In the genomic region with DNA sequence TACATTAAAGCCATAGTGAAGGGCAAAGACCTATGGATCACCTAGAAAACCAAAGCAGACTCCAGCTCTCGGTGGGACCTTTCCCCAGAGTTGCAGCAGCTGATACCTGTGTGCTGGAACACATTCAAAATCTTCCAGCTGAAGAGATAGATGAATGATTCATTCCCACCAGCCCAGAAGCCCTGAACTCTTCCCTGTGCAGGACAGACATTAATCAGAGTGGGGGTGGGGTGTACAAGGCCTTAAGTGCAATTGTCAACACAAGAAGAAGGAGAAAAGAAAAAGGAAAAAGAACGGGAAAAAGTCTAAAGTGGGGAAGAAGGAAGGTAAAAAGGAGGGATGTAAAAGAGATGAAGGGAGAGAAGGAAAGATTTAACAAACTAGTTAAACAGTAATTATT, we compare ENCODE assay signal across 22 mouse cellular contexts.
A peak's percentile ranks its signal among the peaks of the same experiment; 100 is the strongest.
DNase-seq lines count a peak whose midpoint lies in the region; ATAC-seq lines count a peak whose summit lies in the region.
"Had no signal": no experiment of that assay in that cellular context is flagged by ENCODE, and none has a peak within 500 bp of the region (broad histone marks: within the 10 kb centered on the region; RNA-seq: fewer than 3 reads in every experiment).

No protein-coding gene starts in this region.

- no peak overlapping the region for H3K4me2 ChIP-seq in neural tube, embryonic 11.5 days (ENCODE audit: low read depth)
- no peak overlapping the region for H3K4me2 ChIP-seq in neural tube, embryonic 15.5 days
- H3K4me2 ChIP-seq in liver, embryonic 11.5 days, result no peak overlapping the region
- H3K4me2 ChIP-seq: embryonic facial prominence, embryonic 13.5 days; forebrain, embryonic 12.5 days; heart, embryonic 13.5 days; hindbrain, embryonic 12.5 days had no signal

- no peak for ATAC-seq in neural tube, embryonic 11.5 days (ENCODE audit: insufficient read depth, low FRiP score, low TSS enrichment)
- ATAC-seq in neural tube, embryonic 15.5 days (ENCODE audit: low FRiP score), result no peak
- ATAC-seq in liver, embryonic 11.5 days (replicated peaks; ENCODE audit: low FRiP score), result no peak
- ATAC-seq: CD4-positive, CD25-positive, alpha-beta regulatory T cell, adult 4 months; forebrain, embryonic 16.5 days; hindbrain, embryonic 16.5 days; inflammation-experienced regulatory T-cells, adult 6 months had no signal

- no peaks in the 10 kb centered on the region for H3K27me3 ChIP-seq in neural tube, embryonic 11.5 days (ENCODE audit: control insufficient read depth, insufficient read depth, low read length)
- no peaks in the 10 kb centered on the region for H3K27me3 ChIP-seq in neural tube, embryonic 15.5 days (replicated peaks)
- H3K27me3 ChIP-seq in liver, embryonic 11.5 days (replicated peaks; ENCODE audit: control insufficient read depth, insufficient read depth, low read length), result no peaks in the 10 kb centered on the region
- H3K27me3 ChIP-seq: embryonic facial prominence, embryonic 13.5 days; heart, embryonic 13.5 days; hindbrain, embryonic 12.5 days had no signal

- H3K27ac ChIP-seq in neural tube, embryonic 11.5 days (ENCODE audit: low read depth, low read length), result no peak overlapping the region
- no peak overlapping the region for H3K27ac ChIP-seq in neural tube, embryonic 15.5 days (replicated peaks)
- H3K27ac ChIP-seq in liver, embryonic 11.5 days (ENCODE audit: low read depth, low read length), result no peak overlapping the region
- H3K27ac ChIP-seq: embryonic facial prominence, embryonic 13.5 days; forebrain, embryonic 12.5 days; heart, embryonic 13.5 days; hindbrain, embryonic 12.5 days had no signal

- 42% methylated on average over 2 of the region's 2 CpGs for WGBS in neural tube, embryonic 11.5 days
- WGBS in neural tube, embryonic 15.5 days, result 32% methylated on average over 2 of the region's 2 CpGs
- 41% methylated on average over 2 of the region's 2 CpGs for WGBS in liver, embryonic 11.5 days

- intact Hi-C loops in left cerebral cortex, postnatal 10 days (cut with DNase I), result no loop called here

- H3K9me3 ChIP-seq in neural tube, embryonic 11.5 days (ENCODE audit: control insufficient read depth, low read length), result no peaks in the 10 kb centered on the region
- H3K9me3 ChIP-seq in neural tube, embryonic 15.5 days (replicated peaks), result no peaks in the 10 kb centered on the region
- no peaks in the 10 kb centered on the region for H3K9me3 ChIP-seq in liver, embryonic 11.5 days (ENCODE audit: control insufficient read depth, low read length)
- H3K9me3 ChIP-seq: embryonic facial prominence, embryonic 13.5 days; forebrain, embryonic 12.5 days; G1E; heart, embryonic 13.5 days; hindbrain, embryonic 12.5 days had no signal

- H3K9ac ChIP-seq in neural tube, embryonic 11.5 days (ENCODE audit: low read length), result no peak overlapping the region
- no peak overlapping the region for H3K9ac ChIP-seq in neural tube, embryonic 15.5 days (replicated peaks)
- H3K9ac ChIP-seq in liver, embryonic 11.5 days (ENCODE audit: low read depth, low read length), result no peak overlapping the region
- H3K9ac ChIP-seq: embryonic facial prominence, embryonic 13.5 days; forebrain, embryonic 12.5 days; heart, embryonic 13.5 days; hindbrain, embryonic 12.5 days had no signal

- DNase-seq in neural tube, embryonic 11.5 days (ENCODE audit: low spot score), result peak; percentile 18
- DNase-seq in NIH3T3 (ENCODE audit: low read depth), result peak; percentile 37
- DNase-seq in adrenal gland, adult 2 months, result peak; percentile 87
- DNase-seq in adrenal gland, postnatal 25 days, result peak; percentile 42
- no peak for DNase-seq in liver, embryonic 11.5 days (ENCODE audit: low spot score)
- DNase-seq in left cerebral cortex, postnatal 10 days (ENCODE audit: extremely low spot score in 1 of 2, low spot score in 2 of 2), result no peak
- DNase-seq: B cell, adult 2 months; cerebellum, adult 11-12 months; cerebellum, adult 9-11 months; cerebellum, postnatal 36 days; gastrocnemius, postnatal 10 days; heart, postnatal 36 days had no signal

- H3K36me3 ChIP-seq in neural tube, embryonic 11.5 days (ENCODE audit: control insufficient read depth, insufficient read depth, low read length), result no peaks in the 10 kb centered on the region
- no peaks in the 10 kb centered on the region for H3K36me3 ChIP-seq in neural tube, embryonic 15.5 days
- no peaks in the 10 kb centered on the region for H3K36me3 ChIP-seq in liver, embryonic 11.5 days (ENCODE audit: control insufficient read depth, insufficient read depth, low read length)
- H3K36me3 ChIP-seq: embryonic facial prominence, embryonic 13.5 days; forebrain, embryonic 12.5 days; G1E; heart, embryonic 13.5 days; hindbrain, embryonic 12.5 days had no signal

- H3K4me3 ChIP-seq in neural tube, embryonic 11.5 days (ENCODE audit: low read depth, low read length), result no peak overlapping the region
- H3K4me3 ChIP-seq in neural tube, embryonic 15.5 days (replicated peaks), result no peak overlapping the region
- no peak overlapping the region for H3K4me3 ChIP-seq in liver, embryonic 11.5 days (ENCODE audit: low read depth, low read length)
- H3K4me3 ChIP-seq: embryonic facial prominence, embryonic 13.5 days; forebrain, embryonic 12.5 days; heart, embryonic 13.5 days; hindbrain, embryonic 12.5 days had no signal

- H3K4me1 ChIP-seq in neural tube, embryonic 11.5 days (ENCODE audit: control insufficient read depth, insufficient read depth, low read length), result peaks cover 17% of the 10 kb centered on the region
- H3K4me1 ChIP-seq in neural tube, embryonic 15.5 days, result peaks cover 11% of the 10 kb centered on the region
- peaks cover 3% of the 10 kb centered on the region for H3K4me1 ChIP-seq in liver, embryonic 11.5 days (replicated peaks; ENCODE audit: control insufficient read depth, insufficient read depth, low read length)

Comparison
In these comparisons a context has a peak if more than half of its experiments do, and no peak if none do; other contexts are left out.
1. DNase-seq: peak in neural tube, embryonic 11.5 days (single experiment), NIH3T3 (single experiment), adrenal gland, adult 2 months (single experiment) and adrenal gland, postnatal 25 days (single experiment); none in liver, embryonic 11.5 days (single experiment) and left cerebral cortex, postnatal 10 days (0 of 2).